Mouse (Mus musculus): Measurements from ENCODE around the gene Adck1. TPM values are rescaled to one million over a fixed set of nuclear protein-coding genes. Genes with fewer than 3 reads are reported as not detected.

Gene Adck1
- polyA plus RNA-seq, 1 experiment from 2014 or later = 9.5 TPM

- Histone ChIP-seq H3K9ac (no peak overlapping the region), H3K4me1 (replicated peaks) (peaks cover 33% of the 10 kb centered on the region), H3K27me3 (no peaks in the 10 kb centered on the region), H3K9me3 (replicated peaks) (no peaks in the 10 kb centered on the region), H3K36me3 (no peaks in the 10 kb centered on the region), H3K27ac (no peak overlapping the region), H3K4me3 (replicated peaks) (no peak overlapping the region), H3K4me2 (no peak overlapping the region)
- DNase-seq (no peak), ATAC-seq (ENCODE audit: low read depth) (no peak)
- 81% methylated on average over 5 of the region's 5 CpGs for WGBS (ENCODE audit: insufficient replicate concordance)
Observed at GRCm38 (mm10) chr12:88372018-88372417, 11.7 kb downstream of the Adck1 start.

GRCm38 (mm10) chr12:88376820-88377219, 16.5 kb downstream of the Adck1 start:
- H3K4me1 ChIP-seq (replicated peaks) = no peaks in the 10 kb centered on the region
- no peaks in the 10 kb centered on the region for H3K36me3 ChIP-seq
- H3K27ac ChIP-seq = no peak overlapping the region
- ATAC-seq (ENCODE audit: low read depth) = no peak
- DNase-seq = no peak
- H3K9ac ChIP-seq = no peak overlapping the region
- no peak overlapping the region for H3K4me2 ChIP-seq
- no peaks in the 10 kb centered on the region for H3K9me3 ChIP-seq (replicated peaks)
- WGBS (ENCODE audit: insufficient replicate concordance) = 45% methylated on average over 10 of the region's 10 CpGs
- no peaks in the 10 kb centered on the region for H3K27me3 ChIP-seq
- no peak overlapping the region for H3K4me3 ChIP-seq (replicated peaks)

GRCm38 (mm10) chr12:88378256-88378655, 17.9 kb downstream of the Adck1 start:
- H3K9ac ChIP-seq = no peak overlapping the region
- ATAC-seq (ENCODE audit: low read depth) (no peak), DNase-seq (no peak)
- H3K4me3 ChIP-seq (replicated peaks) = no peak overlapping the region
- no peaks in the 10 kb centered on the region for H3K4me1 ChIP-seq (replicated peaks)
- 87% methylated on average over 2 of the region's 2 CpGs for WGBS (ENCODE audit: insufficient replicate concordance)
- H3K4me2 ChIP-seq = no peak overlapping the region
- H3K27ac ChIP-seq = no peak overlapping the region
- no peaks in the 10 kb centered on the region for H3K36me3 ChIP-seq
- no peaks in the 10 kb centered on the region for H3K9me3 ChIP-seq (replicated peaks)
- no peaks in the 10 kb centered on the region for H3K27me3 ChIP-seq

- DNase-seq (no peak), ATAC-seq (ENCODE audit: low read depth) (no peak)
- Histone ChIP-seq H3K4me3 (replicated peaks) (no peak overlapping the region), H3K9me3 (replicated peaks) (no peaks in the 10 kb centered on the region), H3K4me2 (no peak overlapping the region), H3K27ac (no peak overlapping the region), H3K4me1 (replicated peaks) (no peaks in the 10 kb centered on the region), H3K36me3 (no peaks in the 10 kb centered on the region), H3K9ac (no peak overlapping the region), H3K27me3 (no peaks in the 10 kb centered on the region)
- WGBS (ENCODE audit: insufficient replicate concordance) = 76% methylated on average over 6 of the region's 6 CpGs
Observed at GRCm38 (mm10) chr12:88388832-88389231, 28.5 kb downstream of the Adck1 start.

DNA sequence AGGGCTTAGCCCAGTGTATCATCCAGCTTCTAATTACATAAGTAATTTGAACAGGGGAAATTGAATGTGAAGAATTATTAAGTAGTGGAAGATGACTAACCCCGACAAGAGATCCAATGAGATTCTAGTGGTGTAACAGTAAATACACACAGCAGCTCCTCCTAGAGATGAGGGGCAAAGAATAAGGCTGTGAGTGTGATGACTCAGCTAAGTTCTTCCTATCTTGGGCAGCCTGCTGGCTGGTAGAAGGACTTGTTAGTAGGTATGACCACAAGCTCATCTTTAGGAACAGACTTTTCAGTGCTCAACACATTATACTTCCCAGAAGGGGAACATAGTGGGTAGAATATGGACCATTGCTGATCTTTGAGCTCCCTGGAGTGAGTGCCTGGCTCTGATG, 38.3 kb downstream of the Adck1 start:
- DNase-seq (no peak), ATAC-seq (ENCODE audit: low read depth) (no peak)
- H3K9ac ChIP-seq = no peak overlapping the region
- no peaks in the 10 kb centered on the region for H3K27me3 ChIP-seq
- no peak overlapping the region for H3K27ac ChIP-seq
- H3K4me3 ChIP-seq (replicated peaks) = no peak overlapping the region
- WGBS (ENCODE audit: insufficient replicate concordance) = 67% methylated on average over 1 of the region's 1 CpGs
- H3K4me1 ChIP-seq (replicated peaks) = peaks cover 5% of the 10 kb centered on the region; the same call in 1 of the 2 replicates
- H3K4me2 ChIP-seq = no peak overlapping the region
- H3K9me3 ChIP-seq (replicated peaks) = no peaks in the 10 kb centered on the region
- H3K36me3 ChIP-seq = no peaks in the 10 kb centered on the region; the same call in 1 of the 2 replicates

- H3K9me3 ChIP-seq (replicated peaks) = no peaks in the 10 kb centered on the region
- no peaks in the 10 kb centered on the region; the same call in 1 of the 2 replicates for H3K36me3 ChIP-seq
- no peak overlapping the region for H3K27ac ChIP-seq
- no peak overlapping the region for H3K4me2 ChIP-seq
- no peaks in the 10 kb centered on the region for H3K27me3 ChIP-seq
- no peak overlapping the region for H3K9ac ChIP-seq
- no peak overlapping the region for H3K4me3 ChIP-seq (replicated peaks)
- WGBS (ENCODE audit: insufficient replicate concordance) = 68% methylated on average over 5 of the region's 5 CpGs
- H3K4me1 ChIP-seq (replicated peaks) = 0 out of 2 replicates have a peak, but pooled peaks cover 5% of the 10 kb centered on the region
- DNase-seq = no peak
- ATAC-seq (ENCODE audit: low read depth) = no peak
Observed at GRCm38 (mm10) chr12:88403541-88403940, 43.2 kb downstream of the Adck1 start.

GRCm38 (mm10) chr12:88405113-88405512, 44.8 kb downstream of the Adck1 start:
- H3K4me2 ChIP-seq = no peak overlapping the region
- no peaks in the 10 kb centered on the region for H3K9me3 ChIP-seq (replicated peaks)
- DNase-seq = no peak
- H3K4me1 ChIP-seq (replicated peaks) = 0 out of 2 replicates have a peak, but pooled peaks cover 6% of the 10 kb centered on the region
- 23% methylated on average over 2 of the region's 2 CpGs for WGBS (ENCODE audit: insufficient replicate concordance)
- H3K9ac ChIP-seq = no peak overlapping the region
- H3K4me3 ChIP-seq (replicated peaks) = no peak overlapping the region
- no peaks in the 10 kb centered on the region; the same call in 1 of the 2 replicates for H3K36me3 ChIP-seq
- ATAC-seq (ENCODE audit: low read depth) = no peak
- H3K27ac ChIP-seq = no peak overlapping the region
- H3K27me3 ChIP-seq = no peaks in the 10 kb centered on the region

DNA sequence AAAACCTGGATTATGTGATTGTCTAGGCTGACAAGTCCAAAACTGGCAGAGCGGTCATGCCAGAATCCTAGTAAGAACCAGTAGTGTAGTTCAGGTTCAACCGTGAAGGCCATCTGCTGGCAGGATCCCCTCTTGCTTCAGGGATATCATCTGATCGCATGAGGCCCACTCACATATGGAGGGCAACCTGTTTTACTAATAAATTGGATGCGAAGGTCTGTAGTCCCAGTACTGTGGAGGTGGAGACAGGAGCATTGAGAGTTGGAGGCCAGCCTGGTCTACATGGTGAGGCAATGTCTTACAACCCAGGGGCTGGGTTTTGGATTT, 47.6 kb downstream of the Adck1 start:
- Histone ChIP-seq H3K4me2 (no peak overlapping the region), H3K27me3 (no peaks in the 10 kb centered on the region), H3K4me3 (replicated peaks) (no peak overlapping the region), H3K4me1 (replicated peaks) (0 out of 2 replicates have a peak, but pooled peaks cover 6% of the 10 kb centered on the region), H3K36me3 (no peaks in the 10 kb centered on the region), H3K9ac (no peak overlapping the region), H3K27ac (no peak overlapping the region), H3K9me3 (replicated peaks) (no peaks in the 10 kb centered on the region)
- ATAC-seq (ENCODE audit: low read depth) (peak; percentile 35), DNase-seq (no peak)
- 78% methylated on average over 4 of the region's 4 CpGs for WGBS (ENCODE audit: insufficient replicate concordance)

GRCm38 (mm10) chr12:88408323-88409047, 48.1 kb downstream of the Adck1 start:
- ATAC-seq (ENCODE audit: low read depth) (peak; percentile 19; the same call in 1 of the 2 replicates), DNase-seq (no peak)
- 47% methylated on average over 11 of the region's 11 CpGs for WGBS (ENCODE audit: insufficient replicate concordance)
- H3K4me3 ChIP-seq (replicated peaks) = no peak overlapping the region
- no peaks in the 10 kb centered on the region for H3K36me3 ChIP-seq
- H3K4me2 ChIP-seq = no peak overlapping the region
- H3K4me1 ChIP-seq (replicated peaks) = 0 out of 2 replicates have a peak, but pooled peaks cover 6% of the 10 kb centered on the region
- no peak overlapping the region for H3K9ac ChIP-seq
- H3K27me3 ChIP-seq = no peaks in the 10 kb centered on the region
- no peaks in the 10 kb centered on the region for H3K9me3 ChIP-seq (replicated peaks)
- no peak overlapping the region for H3K27ac ChIP-seq

DNA sequence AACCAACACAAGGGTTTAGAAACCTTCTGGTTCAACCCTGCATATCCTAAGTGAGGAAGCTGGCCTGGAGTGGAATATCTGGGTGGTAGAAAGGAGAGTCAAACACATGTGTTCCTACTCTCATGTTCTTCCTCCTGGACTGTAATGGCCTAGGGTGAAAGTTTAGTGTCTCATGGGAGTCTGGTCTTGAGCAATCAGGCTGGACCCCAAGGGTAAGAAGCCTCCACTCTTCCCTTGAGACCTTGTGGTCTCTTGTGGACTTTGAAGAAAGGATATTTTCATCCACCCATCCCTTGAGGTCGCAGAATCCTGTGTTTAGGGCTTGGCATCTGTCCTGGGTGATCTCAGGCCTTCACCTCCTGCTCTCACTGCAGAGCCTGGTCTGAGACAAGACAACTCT, 52.9 kb downstream of the Adck1 start:
- 61% methylated on average over 1 of the region's 1 CpGs for WGBS (ENCODE audit: insufficient replicate concordance)
- 0 out of 2 replicates have a peak, but pooled peaks cover 4% of the 10 kb centered on the region for H3K4me1 ChIP-seq (replicated peaks)
- H3K9ac ChIP-seq = no peak overlapping the region
- no peaks in the 10 kb centered on the region for H3K9me3 ChIP-seq (replicated peaks)
- no peak overlapping the region for H3K4me2 ChIP-seq
- no peak for DNase-seq
- no peak overlapping the region for H3K4me3 ChIP-seq (replicated peaks)
- no peak overlapping the region for H3K27ac ChIP-seq
- H3K36me3 ChIP-seq = no peaks in the 10 kb centered on the region
- no peak for ATAC-seq (ENCODE audit: low read depth)
- H3K27me3 ChIP-seq = no peaks in the 10 kb centered on the region

DNA sequence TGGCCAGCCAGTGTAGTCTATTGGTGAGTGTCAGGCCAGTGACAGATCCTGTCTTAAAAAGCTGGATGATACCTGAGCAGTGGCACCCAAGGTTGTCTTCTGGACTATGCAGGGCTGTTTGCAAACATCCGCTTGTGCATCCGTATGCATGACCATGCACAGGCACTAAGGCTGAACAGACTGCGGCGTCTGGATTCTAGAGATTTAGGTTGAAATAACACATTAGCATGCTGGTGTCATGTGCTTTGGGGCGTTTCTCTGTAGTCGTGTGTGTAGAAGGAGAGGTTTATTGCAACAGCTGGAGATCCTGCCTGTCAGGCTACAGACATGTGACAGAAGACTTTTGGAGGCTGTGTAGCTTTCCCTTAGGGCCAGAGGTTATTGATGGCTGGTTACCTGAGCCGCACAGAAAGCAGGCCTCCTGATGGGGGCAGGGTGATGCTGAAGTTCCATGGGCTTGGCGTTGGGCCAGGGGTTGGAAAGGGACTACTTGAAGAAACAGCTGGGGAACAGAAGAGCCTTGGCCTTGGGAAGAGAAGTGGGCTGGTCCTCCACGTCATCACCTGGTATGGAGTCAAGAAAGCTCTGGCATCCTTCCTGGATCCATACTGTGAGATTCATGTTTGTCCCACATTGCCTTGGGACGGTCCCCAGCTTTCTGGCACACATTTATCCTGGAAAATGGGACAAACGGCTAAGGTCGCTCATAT, 59.7 kb downstream of the Adck1 start:
- Histone ChIP-seq H3K4me3 (replicated peaks) (no peak overlapping the region), H3K4me2 (no peak overlapping the region), H3K4me1 (replicated peaks) (no peaks in the 10 kb centered on the region), H3K9ac (no peak overlapping the region), H3K36me3 (no peaks in the 10 kb centered on the region), H3K9me3 (replicated peaks) (no peaks in the 10 kb centered on the region), H3K27ac (no peak overlapping the region), H3K27me3 (no peaks in the 10 kb centered on the region)
- DNase-seq (no peak), ATAC-seq (ENCODE audit: low read depth) (no peak)
- 74% methylated on average over 12 of the region's 12 CpGs for WGBS (ENCODE audit: insufficient replicate concordance)
